Mouse (Mus musculus) limb, embryonic 12.5 days (tissue): Measurements from ENCODE around the gene Fam163b. TPM values are rescaled to one million over a fixed set of nuclear protein-coding genes. Genes with fewer than 3 reads are reported as not detected.

Experiments used
- ATAC-seq: fragments of 200-750 bp; cut with Nextera tagmentation; 2 replicates; pipeline ENCODE4 v1.8.0; 2017; ENCODE audit warnings: low read depth, moderate TSS enrichment; ENCODE audit not compliant: insufficient number of reproducible peaks, insufficient read depth, low FRiP score, low TSS enrichment
- H3K27ac ChIP-seq: fragments of 300-500 bp; sonication (generic); 2 replicates; pipeline ENCODE4 v1.5.1; 2016; ENCODE audit warnings: mild to moderate bottlenecking, moderate library complexity
- H3K27me3 ChIP-seq: fragments of 300-500 bp; sonication (generic); 2 replicates; pipeline ENCODE4 v1.6.1; 2016; ENCODE audit warnings: mild to moderate bottlenecking, moderate library complexity
- H3K36me3 ChIP-seq: fragments of 300-500 bp; sonication (generic); 2 replicates; pipeline ENCODE4 v1.6.1; 2016; ENCODE audit warnings: mild to moderate bottlenecking, moderate library complexity
- H3K4me1 ChIP-seq: fragments of 300-500 bp; sonication (generic); replicated peaks from 2 replicates; pipeline ENCODE4 v1.6.1; 2016
- H3K4me2 ChIP-seq: fragments of 300-500 bp; sonication (generic); 2 replicates; pipeline ENCODE4 v1.6.1; 2016; ENCODE audit warnings: mild to moderate bottlenecking, moderate library complexity
- H3K4me3 ChIP-seq: fragments of 300-500 bp; sonication (generic); replicated peaks from 2 replicates; pipeline ENCODE4 v1.5.1; 2016; ENCODE audit warnings: mild to moderate bottlenecking
- H3K9ac ChIP-seq: fragments of 300-500 bp; sonication (generic); replicated peaks from 2 replicates; pipeline ENCODE4 v1.6.1; 2016; ENCODE audit warnings: mild to moderate bottlenecking, moderate library complexity
- H3K9me3 ChIP-seq: fragments of 300-500 bp; sonication (generic); 2 replicates; pipeline ENCODE4 v1.6.1; 2016; ENCODE audit warnings: mild to moderate bottlenecking, moderate library complexity
- WGBS: fragments of 180-500 bp; shearing (Covaris S2); methylation state at CpG from one replicate; pipeline ENCODE4 v1.1.7; 2016; 5-methylcytosine and 5-hydroxymethylcytosine counted together
- polyA plus RNA-seq: library from polyadenylated mRNA; unstranded; fragments of >200 nt; fragmentation: Nextera tagmentation; extraction: Ambion mirVana; gene quantifications from 2 replicates; pipeline ENCODE4 v1.2.1, GENCODE M21; 2016

Gene Fam163b
- polyA plus RNA-seq: 0.52 and 0.75 TPM in 2 replicates

- under 1% methylated on average over 50 of the region's 62 CpGs for WGBS
- Histone ChIP-seq H3K4me3 (peak within 1 kb of the TSS; percentile 47), H3K27me3 (peaks cover 56% of the 10 kb centered on the region), H3K4me2 (peak within 1 kb of the TSS; percentile 93), H3K9ac (peak within 1 kb of the TSS; percentile 47), H3K4me1 (peaks cover 8% of the 10 kb centered on the region), H3K27ac (no peak within 1 kb of the TSS), H3K9me3 (no peaks in the 10 kb centered on the region), H3K36me3 (no peaks in the 10 kb centered on the region)
- peak; percentile 77; the same call in 1 of the 2 replicates for ATAC-seq
Observed at GRCm38 (mm10) chr2:27141950-27142693, at the start of gene Fam163b. Gene Fam163b, minus strand, starts transcription at chr2:27142491.

DNA sequence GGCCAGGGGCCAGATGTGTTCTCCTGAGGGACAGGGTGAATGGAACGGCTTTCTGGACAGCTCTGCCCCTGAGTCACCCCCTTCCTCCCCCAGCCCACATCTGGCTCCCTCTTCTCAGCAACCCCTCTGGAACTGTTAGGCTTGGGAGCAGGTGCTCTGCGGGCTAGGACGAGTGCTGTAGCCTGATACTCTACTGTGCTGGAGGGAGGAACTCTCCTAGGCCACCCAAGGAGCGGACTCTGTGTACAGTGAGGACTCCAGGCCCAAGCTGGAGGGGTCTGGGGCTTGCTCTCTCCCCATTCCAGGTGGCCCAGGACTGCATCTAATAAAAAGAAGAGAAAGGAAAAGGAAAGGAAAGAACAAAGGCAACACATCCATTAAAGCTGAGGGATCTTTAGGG is 47.7 kb upstream of the Fam163b start:
- ATAC-seq: peak; percentile 80
- no peaks in the 10 kb centered on the region for H3K27me3 ChIP-seq
- H3K4me1 ChIP-seq: peaks cover 36% of the 10 kb centered on the region
- no peak overlapping the region for H3K4me3 ChIP-seq
- 0 out of 2 replicates have a peak overlapping the region, but pooled peaks have one; percentile 29 for H3K27ac ChIP-seq
- no peak overlapping the region for H3K9ac ChIP-seq
- WGBS: 23% methylated on average over 4 of the region's 4 CpGs
- no peaks in the 10 kb centered on the region for H3K9me3 ChIP-seq
- H3K36me3 ChIP-seq: no peaks in the 10 kb centered on the region
- no peak overlapping the region for H3K4me2 ChIP-seq

DNA sequence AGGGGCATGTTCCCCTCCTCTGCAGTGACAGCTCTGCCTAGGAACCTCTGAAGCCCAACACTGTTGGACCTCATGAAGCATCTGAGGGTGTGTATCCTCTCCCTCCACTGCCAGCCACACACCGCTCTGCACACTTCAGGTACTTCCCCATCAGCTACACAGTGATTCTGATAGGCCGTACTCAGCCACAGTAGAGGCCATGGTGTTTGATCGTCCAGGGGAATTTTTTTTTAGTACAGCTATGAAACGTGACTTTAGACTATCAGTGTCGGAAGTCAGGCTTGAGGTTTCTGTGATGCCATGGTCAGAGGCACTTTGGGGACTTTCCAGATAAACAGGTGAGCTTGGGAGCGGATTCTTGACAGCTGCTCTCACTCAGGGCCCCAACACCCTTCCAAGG is 45.2 kb upstream of the Fam163b start:
- Histone ChIP-seq H3K4me1 (peaks cover 42% of the 10 kb centered on the region), H3K9me3 (no peaks in the 10 kb centered on the region), H3K27me3 (no peaks in the 10 kb centered on the region), H3K4me2 (no peak overlapping the region), H3K36me3 (no peaks in the 10 kb centered on the region), H3K27ac (no peak overlapping the region), H3K9ac (no peak overlapping the region), H3K4me3 (no peak overlapping the region)
- WGBS: 74% methylated on average over 6 of the region's 6 CpGs
- ATAC-seq: no peak

DNA sequence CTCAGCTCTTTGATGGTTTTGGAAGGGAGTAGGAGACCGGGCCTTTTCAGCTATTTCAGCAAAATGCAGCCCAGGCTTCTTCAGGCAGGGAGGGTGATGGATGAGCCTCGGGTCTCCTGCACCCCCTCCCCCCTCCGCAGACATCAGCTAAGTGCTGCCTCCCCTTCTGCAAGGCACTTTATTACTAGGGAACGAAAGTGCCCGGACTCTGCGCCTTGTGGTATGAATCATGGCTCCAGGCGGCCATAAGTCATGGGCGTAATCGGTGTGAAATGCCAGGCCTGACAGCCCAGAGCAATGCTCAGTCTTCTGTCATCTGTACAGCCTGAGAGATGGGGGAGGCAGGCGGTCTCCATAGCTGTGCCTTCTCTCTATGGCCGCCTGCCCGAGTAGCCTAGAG is 41.4 kb upstream of the Fam163b start:
- Histone ChIP-seq H3K36me3 (no peaks in the 10 kb centered on the region), H3K4me3 (no peak overlapping the region), H3K4me2 (no peak overlapping the region), H3K27me3 (no peaks in the 10 kb centered on the region), H3K4me1 (peaks cover 21% of the 10 kb centered on the region), H3K9me3 (no peaks in the 10 kb centered on the region), H3K9ac (no peak overlapping the region), H3K27ac (no peak overlapping the region)
- no peak for ATAC-seq
- WGBS: 33% methylated on average over 12 of the region's 12 CpGs

- Histone ChIP-seq H3K9me3 (no peaks in the 10 kb centered on the region), H3K27me3 (no peaks in the 10 kb centered on the region), H3K27ac (no peak overlapping the region), H3K4me3 (no peak overlapping the region), H3K36me3 (no peaks in the 10 kb centered on the region), H3K4me2 (no peak overlapping the region), H3K4me1 (peaks cover 7% of the 10 kb centered on the region), H3K9ac (no peak overlapping the region)
- 39% methylated on average over 4 of the region's 4 CpGs for WGBS
- ATAC-seq: no peak
Observed at GRCm38 (mm10) chr2:27181907-27182306, 39.6 kb upstream of the Fam163b start.

- no peaks in the 10 kb centered on the region for H3K27me3 ChIP-seq
- H3K4me1 ChIP-seq: peaks cover 12% of the 10 kb centered on the region
- H3K9me3 ChIP-seq: no peaks in the 10 kb centered on the region
- H3K4me3 ChIP-seq: no peak overlapping the region
- no peak for ATAC-seq
- no peak overlapping the region for H3K27ac ChIP-seq
- WGBS: 71% methylated on average over 8 of the region's 8 CpGs
- no peak overlapping the region for H3K4me2 ChIP-seq
- H3K9ac ChIP-seq: no peak overlapping the region
- no peaks in the 10 kb centered on the region for H3K36me3 ChIP-seq
Observed at GRCm38 (mm10) chr2:27179101-27179500, 36.8 kb upstream of the Fam163b start.

DNA sequence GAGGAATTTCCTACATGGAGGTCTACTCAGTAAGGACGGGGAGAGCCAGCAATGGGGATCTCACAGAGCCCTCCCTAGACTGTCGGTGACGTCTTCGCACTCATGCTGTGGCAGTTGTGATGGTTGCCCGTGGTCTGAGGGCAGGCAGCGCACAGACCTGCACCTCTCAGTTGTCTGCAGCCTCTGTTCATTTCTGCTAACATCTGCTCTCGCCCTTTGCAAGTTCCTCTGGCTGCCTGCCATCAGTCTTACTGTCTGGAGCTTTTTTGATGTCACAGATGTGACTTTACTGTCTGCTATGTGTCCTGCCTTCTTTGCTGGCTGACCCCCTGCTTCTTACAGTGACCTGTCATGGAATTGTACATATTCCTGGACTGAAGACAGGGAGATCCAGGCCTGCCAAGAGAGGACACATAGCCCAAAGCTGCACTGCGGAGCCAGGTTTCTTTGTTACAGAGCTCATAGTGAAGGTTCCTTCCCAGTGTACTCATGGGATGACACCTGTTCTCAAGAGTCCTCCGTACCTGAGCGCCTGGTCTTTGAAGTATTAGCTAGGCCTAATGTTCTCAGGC is 33.5 kb upstream of the Fam163b start:
- WGBS: 71% methylated on average over 10 of the region's 10 CpGs
- Histone ChIP-seq H3K9me3 (no peaks in the 10 kb centered on the region; the same call in 1 of the 2 replicates), H3K36me3 (no peaks in the 10 kb centered on the region), H3K4me1 (peaks cover 5% of the 10 kb centered on the region), H3K9ac (no peak overlapping the region), H3K4me3 (no peak overlapping the region), H3K4me2 (no peak overlapping the region), H3K27ac (no peak overlapping the region; the same call in 1 of the 2 replicates), H3K27me3 (no peaks in the 10 kb centered on the region)
- no peak for ATAC-seq

DNA sequence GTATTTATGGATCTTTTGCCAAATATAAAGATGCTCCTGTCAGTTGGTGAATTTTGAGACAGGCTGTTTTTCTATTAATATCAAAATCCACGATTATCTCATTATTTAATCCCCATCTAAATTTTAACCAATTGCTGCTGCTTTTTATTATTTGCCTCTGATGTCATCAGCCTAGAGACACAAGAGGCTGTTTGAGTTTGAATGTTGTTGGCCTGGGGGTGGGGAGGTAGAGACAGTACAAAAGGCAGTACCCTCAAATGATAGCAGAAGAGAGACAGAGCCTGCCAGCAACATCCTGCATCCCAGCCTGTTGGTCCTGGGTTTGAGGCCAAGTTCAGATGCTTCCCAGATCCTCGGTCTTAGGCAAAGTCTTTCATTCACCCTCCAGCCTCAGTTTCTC is 32.0 kb upstream of the Fam163b start:
- WGBS: 79% methylated on average over 2 of the region's 2 CpGs
- no peak for ATAC-seq

DNA sequence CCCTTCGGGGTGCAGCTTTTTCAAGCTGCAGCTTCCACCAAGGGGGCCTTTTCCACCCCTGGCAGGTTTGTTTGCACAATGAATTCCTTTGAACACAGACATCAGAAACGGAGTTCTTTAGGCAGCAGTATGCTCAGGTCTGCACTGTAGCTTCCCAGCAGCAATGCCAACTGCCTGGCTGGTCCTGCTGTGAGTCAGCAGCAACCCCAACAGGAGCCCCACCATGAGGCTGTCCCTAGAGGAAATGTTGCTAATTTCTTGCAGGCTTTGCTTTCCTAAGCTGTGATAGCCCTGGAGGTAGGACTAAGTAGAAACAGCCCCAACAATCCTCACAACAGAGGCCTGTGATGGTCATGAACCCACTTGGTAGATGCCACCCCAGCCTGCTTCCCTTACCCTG is 24.7 kb upstream of the Fam163b start:
- no peak for ATAC-seq

More for the DNA sequence above, 32.0 kb upstream of the Fam163b start:
- Histone ChIP-seq H3K4me3 (no peak overlapping the region), H3K4me1 (peaks cover 5% of the 10 kb centered on the region), H3K27ac (no peak overlapping the region), H3K9me3 (no peaks in the 10 kb centered on the region; the same call in 1 of the 2 replicates), H3K27me3 (no peaks in the 10 kb centered on the region), H3K4me2 (no peak overlapping the region), H3K36me3 (no peaks in the 10 kb centered on the region), H3K9ac (no peak overlapping the region)

GRCm38 (mm10) chr2:27166074-27166473 is 23.8 kb upstream of the Fam163b start:
- WGBS: 79% methylated on average over 2 of the region's 2 CpGs

More for the DNA sequence above, 24.7 kb upstream of the Fam163b start:
- Histone ChIP-seq H3K9ac (no peak overlapping the region), H3K9me3 (no peaks in the 10 kb centered on the region; the same call in 1 of the 2 replicates), H3K27ac (peak overlapping the region; percentile 66; the same call in 1 of the 2 replicates), H3K4me3 (no peak overlapping the region), H3K27me3 (no peaks in the 10 kb centered on the region), H3K36me3 (no peaks in the 10 kb centered on the region), H3K4me1 (peaks cover 25% of the 10 kb centered on the region), H3K4me2 (no peak overlapping the region)
- 19% methylated on average over 2 of the region's 2 CpGs for WGBS

DNA sequence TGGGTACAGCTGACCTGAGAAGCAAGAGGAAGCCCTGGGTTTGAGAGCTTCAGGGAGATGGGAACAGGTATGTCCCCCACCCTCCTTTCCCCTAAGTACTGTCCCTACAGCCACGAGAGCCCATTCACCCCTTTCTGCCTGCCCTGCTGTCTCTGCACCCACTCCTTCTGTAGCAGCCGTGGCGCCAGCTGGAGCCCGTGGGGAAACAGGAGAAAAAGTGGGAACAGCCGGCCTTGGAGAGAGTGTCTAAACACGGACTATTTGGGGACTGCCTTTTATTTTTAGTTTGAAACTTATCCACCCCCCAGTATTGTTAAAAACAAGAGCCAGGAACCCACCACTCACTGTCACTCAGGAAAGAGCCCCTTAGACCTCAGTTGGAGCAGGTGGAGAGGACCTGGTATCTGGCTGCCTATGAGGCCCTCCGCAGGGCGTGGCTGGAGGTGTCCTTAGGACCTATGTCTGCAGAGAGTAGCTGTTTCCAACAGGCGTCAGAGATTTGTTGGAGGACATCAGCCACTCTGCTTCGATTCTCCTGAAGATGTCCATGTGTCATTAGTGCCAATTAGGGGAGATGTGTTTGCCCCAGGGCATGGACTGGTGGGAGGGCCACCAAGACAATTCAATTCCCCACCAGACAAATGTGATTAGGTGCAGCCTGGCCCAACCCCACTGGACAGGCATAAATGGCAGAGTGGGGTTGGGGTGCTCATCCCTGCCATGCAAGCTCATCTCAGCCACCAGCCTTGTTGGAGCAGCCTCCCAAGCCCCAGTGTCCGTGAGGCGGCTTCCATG is 22.7 kb upstream of the Fam163b start, which contains the start of gene Dbh:
Dbh (plus strand) TSS at position 438 of the 795 bp plus-strand sequence.
- 75% methylated on average over 12 of the region's 12 CpGs for WGBS
- no peaks in the 10 kb centered on the region for H3K27me3 ChIP-seq
- H3K36me3 ChIP-seq: no peaks in the 10 kb centered on the region
- no peak for ATAC-seq
- H3K4me1 ChIP-seq: peaks cover 25% of the 10 kb centered on the region
- no peak within 1 kb of the TSS for H3K9ac ChIP-seq
- H3K4me3 ChIP-seq: no peak within 1 kb of the TSS
- no peak within 1 kb of the TSS for H3K4me2 ChIP-seq
- no peaks in the 10 kb centered on the region for H3K9me3 ChIP-seq
- H3K27ac ChIP-seq: no peak within 1 kb of the TSS

More at GRCm38 (mm10) chr2:27166074-27166473, 23.8 kb upstream of the Fam163b start:
- peaks cover 25% of the 10 kb centered on the region for H3K4me1 ChIP-seq
- H3K9ac ChIP-seq: no peak overlapping the region
- no peak overlapping the region for H3K27ac ChIP-seq
- no peaks in the 10 kb centered on the region for H3K36me3 ChIP-seq
- H3K4me2 ChIP-seq: no peak overlapping the region
- no peak overlapping the region for H3K4me3 ChIP-seq
- no peaks in the 10 kb centered on the region for H3K9me3 ChIP-seq
- no peaks in the 10 kb centered on the region for H3K27me3 ChIP-seq
- ATAC-seq: no peak
